Mouse (Mus musculus): ENCODE data around the gene Ank. TPM values are rescaled to one million over a fixed set of nuclear protein-coding genes. Genes with fewer than 3 reads are reported as not detected.

The Ank gene
- polyA plus RNA-seq, 1 experiment from 2014 or later = 11.0 TPM

- Histone ChIP-seq H3K4me3 (replicated peaks; ENCODE audit: low read depth, low read length) (no peak overlapping the region), H3K9ac (ENCODE audit: low read depth, low read length) (no peak overlapping the region), H3K27ac (no peak overlapping the region), H3K36me3 (ENCODE audit: insufficient read depth, low read length) (0 out of 2 replicates have a peak, but pooled peaks cover 26% of the 10 kb centered on the region), H3K4me1 (replicated peaks; ENCODE audit: insufficient read depth, low read length) (no peaks in the 10 kb centered on the region), H3K9me3 (replicated peaks; ENCODE audit: low read length) (no peaks in the 10 kb centered on the region), H3K27me3 (ENCODE audit: insufficient read depth, low read length) (no peaks in the 10 kb centered on the region), H3K4me2 (ENCODE audit: low read length) (no peak overlapping the region)
- DNase-seq (ENCODE audit: low spot score) = no peak
- WGBS = 74% methylated on average over 6 of the region's 6 CpGs
- TF ChIP-seq CTCF (IDR thresholded peaks at IDR 0.05; ENCODE audit: low read depth) = no peak
- ATAC-seq (replicated peaks; ENCODE audit: low FRiP score, low read depth) = no peak
These were observed 152.5 kb downstream of the Ank start for GRCm38 (mm10) chr15:27618778-27619533.

- H3K9ac ChIP-seq (ENCODE audit: low read depth, low read length) = no peak overlapping the region
- TF ChIP-seq CTCF (IDR thresholded peaks at IDR 0.05; ENCODE audit: low read depth) = no peak
- no peak overlapping the region for H3K4me2 ChIP-seq (ENCODE audit: low read length)
- no peaks in the 10 kb centered on the region for H3K9me3 ChIP-seq (replicated peaks; ENCODE audit: low read length)
- no peak overlapping the region for H3K27ac ChIP-seq
- H3K27me3 ChIP-seq (ENCODE audit: insufficient read depth, low read length) = no peaks in the 10 kb centered on the region
- WGBS = 55% methylated on average over 3 of the region's 3 CpGs
- DNase-seq (ENCODE audit: low spot score) (peak; percentile 9), ATAC-seq (replicated peaks; ENCODE audit: low FRiP score, low read depth) (peak; percentile 89)
- H3K4me3 ChIP-seq (replicated peaks; ENCODE audit: low read depth, low read length) = no peak overlapping the region
- no peaks in the 10 kb centered on the region for H3K4me1 ChIP-seq (replicated peaks; ENCODE audit: insufficient read depth, low read length)
- 0 out of 2 replicates have a peak, but pooled peaks cover 26% of the 10 kb centered on the region for H3K36me3 ChIP-seq (ENCODE audit: insufficient read depth, low read length)
These were observed 153.2 kb downstream of the Ank start for GRCm38 (mm10) chr15:27619683-27620082.

- Histone ChIP-seq H3K27me3 (ENCODE audit: insufficient read depth, low read length) (no peaks in the 10 kb centered on the region), H3K4me1 (replicated peaks; ENCODE audit: insufficient read depth, low read length) (no peaks in the 10 kb centered on the region), H3K4me3 (replicated peaks; ENCODE audit: low read depth, low read length) (no peak overlapping the region), H3K27ac (no peak overlapping the region), H3K4me2 (ENCODE audit: low read length) (no peak overlapping the region), H3K36me3 (ENCODE audit: insufficient read depth, low read length) (0 out of 2 replicates have a peak, but pooled peaks cover 22% of the 10 kb centered on the region), H3K9me3 (replicated peaks; ENCODE audit: low read length) (no peaks in the 10 kb centered on the region), H3K9ac (ENCODE audit: low read depth, low read length) (no peak overlapping the region)
- ATAC-seq (replicated peaks; ENCODE audit: low FRiP score, low read depth) (no peak), DNase-seq (ENCODE audit: low spot score) (no peak)
- TF ChIP-seq CTCF (IDR thresholded peaks at IDR 0.05; ENCODE audit: low read depth) = no peak
- WGBS = 78% methylated on average over 6 of the region's 6 CpGs
These were observed 154.2 kb downstream of the Ank start for GRCm38 (mm10) chr15:27620475-27621185.

- H3K4me3 ChIP-seq (replicated peaks; ENCODE audit: low read depth, low read length) = no peak overlapping the region
- no peak overlapping the region for H3K27ac ChIP-seq
- DNase-seq (ENCODE audit: low spot score) (peak; percentile 15), ATAC-seq (replicated peaks; ENCODE audit: low FRiP score, low read depth) (no peak)
- H3K9me3 ChIP-seq (replicated peaks; ENCODE audit: low read length) = no peaks in the 10 kb centered on the region
- WGBS = 81% methylated on average over 6 of the region's 6 CpGs
- H3K36me3 ChIP-seq (ENCODE audit: insufficient read depth, low read length) = 0 out of 2 replicates have a peak, but pooled peaks cover 20% of the 10 kb centered on the region
- TF ChIP-seq CTCF (IDR thresholded peaks at IDR 0.05; ENCODE audit: low read depth) = no peak
- no peak overlapping the region for H3K9ac ChIP-seq (ENCODE audit: low read depth, low read length)
- H3K4me1 ChIP-seq (replicated peaks; ENCODE audit: insufficient read depth, low read length) = no peaks in the 10 kb centered on the region; the same call in 1 of the 2 replicates
- H3K27me3 ChIP-seq (ENCODE audit: insufficient read depth, low read length) = no peaks in the 10 kb centered on the region
- H3K4me2 ChIP-seq (ENCODE audit: low read length) = no peak overlapping the region
These were observed 156.8 kb downstream of the Ank start for GRCm38 (mm10) chr15:27623286-27623685.

GRCm38 (mm10) chr15:27625014-27625889, 158.8 kb downstream of the Ank start:
- no peak overlapping the region for H3K9ac ChIP-seq (ENCODE audit: low read depth, low read length)
- H3K4me3 ChIP-seq (replicated peaks; ENCODE audit: low read depth, low read length) = no peak overlapping the region
- ATAC-seq (replicated peaks; ENCODE audit: low FRiP score, low read depth) = no peak
- TF ChIP-seq CTCF (IDR thresholded peaks at IDR 0.05; ENCODE audit: low read depth) = no peak
- 0 out of 2 replicates have a peak, but pooled peaks cover 13% of the 10 kb centered on the region for H3K36me3 ChIP-seq (ENCODE audit: insufficient read depth, low read length)
- WGBS = 83% methylated on average over 13 of the region's 13 CpGs
- H3K27ac ChIP-seq = no peak overlapping the region
- DNase-seq (ENCODE audit: low spot score) = no peak
- H3K4me1 ChIP-seq (replicated peaks; ENCODE audit: insufficient read depth, low read length) = peaks cover 5% of the 10 kb centered on the region
- H3K4me2 ChIP-seq (ENCODE audit: low read length) = no peak overlapping the region
- H3K27me3 ChIP-seq (ENCODE audit: insufficient read depth, low read length) = no peaks in the 10 kb centered on the region
- no peaks in the 10 kb centered on the region for H3K9me3 ChIP-seq (replicated peaks; ENCODE audit: low read length)

GRCm38 (mm10) chr15:27625890-27626255, 159.4 kb downstream of the Ank start:
- TF ChIP-seq CTCF (IDR thresholded peaks at IDR 0.05; ENCODE audit: low read depth) = no peak
- no peak for ATAC-seq (replicated peaks; ENCODE audit: low FRiP score, low read depth)
- 83% methylated on average over 10 of the region's 10 CpGs for WGBS

More at GRCm38 (mm10) chr15:27625890-27626255, 159.4 kb downstream of the Ank start:
- Histone ChIP-seq H3K36me3 (ENCODE audit: insufficient read depth, low read length) (0 out of 2 replicates have a peak, but pooled peaks cover 13% of the 10 kb centered on the region), H3K9ac (ENCODE audit: low read depth, low read length) (no peak overlapping the region), H3K4me1 (replicated peaks; ENCODE audit: insufficient read depth, low read length) (peaks cover 5% of the 10 kb centered on the region), H3K4me2 (ENCODE audit: low read length) (no peak overlapping the region), H3K27me3 (ENCODE audit: insufficient read depth, low read length) (no peaks in the 10 kb centered on the region), H3K4me3 (replicated peaks; ENCODE audit: low read depth, low read length) (no peak overlapping the region), H3K27ac (no peak overlapping the region), H3K9me3 (replicated peaks; ENCODE audit: low read length) (no peaks in the 10 kb centered on the region)
- no peak for DNase-seq (ENCODE audit: low spot score)

Measured in kidney, postnatal 0 days (tissue).